Mouse (Mus musculus) midbrain, embryonic 12.5 days (tissue): ENCODE results near the gene Tsnax. TPM values are rescaled to one million over a fixed set of nuclear protein-coding genes. Genes with fewer than 3 reads are reported as not detected.

ENCODE experiments used
- ATAC-seq: fragments of 200-750 bp; cut with Nextera tagmentation; 2 replicates; pipeline ENCODE4 v1.8.0; 2017; ENCODE audit warnings: low read depth, moderate TSS enrichment, moderate library complexity; ENCODE audit not compliant: low FRiP score
- H3K27ac ChIP-seq: fragments of 300-500 bp; sonication (generic); replicated peaks from 2 replicates; pipeline ENCODE4 v1.5.1; 2016; ENCODE audit warnings: mild to moderate bottlenecking
- H3K27me3 ChIP-seq: fragments of 300-500 bp; sonication (generic); 2 replicates; pipeline ENCODE4 v1.6.1; 2016; ENCODE audit warnings: mild to moderate bottlenecking
- H3K36me3 ChIP-seq: fragments of 300-500 bp; sonication (generic); 2 replicates; pipeline ENCODE4 v1.6.1; 2016
- H3K4me1 ChIP-seq: fragments of 300-500 bp; sonication (generic); 2 replicates; pipeline ENCODE4 v1.6.1; 2016
- H3K4me2 ChIP-seq: fragments of 300-500 bp; sonication (generic); replicated peaks from 2 replicates; pipeline ENCODE4 v1.6.1; 2016; ENCODE audit warnings: mild to moderate bottlenecking, moderate library complexity
- H3K4me3 ChIP-seq: fragments of 300-500 bp; sonication (generic); 2 replicates; pipeline ENCODE4 v1.5.1; 2016; ENCODE audit warnings: mild to moderate bottlenecking
- H3K9ac ChIP-seq: fragments of 300-500 bp; sonication (generic); replicated peaks from 2 replicates; pipeline ENCODE4 v1.6.1; 2016; ENCODE audit warnings: mild to moderate bottlenecking, moderate library complexity
- H3K9me3 ChIP-seq: fragments of 300-500 bp; sonication (generic); 2 replicates; pipeline ENCODE4 v1.6.1; 2016; ENCODE audit warnings: mild to moderate bottlenecking
- WGBS: fragments of 180-500 bp; shearing (Covaris S2); methylation state at CpG from one replicate; pipeline ENCODE4 v1.1.7; 2016; 5-methylcytosine and 5-hydroxymethylcytosine counted together
- polyA plus RNA-seq: library from polyadenylated mRNA; unstranded; fragments of >200 nt; fragmentation: Nextera tagmentation; extraction: Ambion mirVana; gene quantifications from 2 replicates; pipeline ENCODE4 v1.2.1, GENCODE M21; 2016

Tsnax gene
- polyA plus RNA-seq, 1 experiment from 2014 or later = 146 TPM

- Histone ChIP-seq H3K27ac (no peak overlapping the region), H3K4me1 (no peaks in the 10 kb centered on the region), H3K9ac (no peak overlapping the region), H3K4me3 (no peak overlapping the region), H3K9me3 (0 out of 2 replicates have a peak, but pooled peaks cover 3% of the 10 kb centered on the region), H3K27me3 (peaks cover 12% of the 10 kb centered on the region; the same call in 1 of the 2 replicates), H3K36me3 (no peaks in the 10 kb centered on the region), H3K4me2 (no peak overlapping the region)
- ATAC-seq = no peak
- 90% methylated on average over 1 of the region's 1 CpGs for WGBS
These were observed 33.0 kb downstream of the Tsnax start for GRCm38 (mm10) chr8:125045760-125046159.

- Histone ChIP-seq H3K36me3 (no peaks in the 10 kb centered on the region), H3K4me1 (peaks cover 8% of the 10 kb centered on the region), H3K4me3 (no peak overlapping the region), H3K4me2 (no peak overlapping the region), H3K27ac (no peak overlapping the region), H3K27me3 (peaks cover 42% of the 10 kb centered on the region), H3K9me3 (0 out of 2 replicates have a peak, but pooled peaks cover 7% of the 10 kb centered on the region), H3K9ac (no peak overlapping the region)
- WGBS = 62% methylated on average over 5 of the region's 5 CpGs
- ATAC-seq = no peak
These were observed 36.4 kb downstream of the Tsnax start for GRCm38 (mm10) chr8:125049051-125049750.

GRCm38 (mm10) chr8:125049826-125050225 is 37.0 kb downstream of the Tsnax start:
- WGBS = 83% methylated on average over 6 of the region's 6 CpGs
- ATAC-seq = no peak
- no peak overlapping the region for H3K9ac ChIP-seq

GRCm38 (mm10) chr8:125052026-125052425 is 39.2 kb downstream of the Tsnax start:
- H3K36me3 ChIP-seq = no peaks in the 10 kb centered on the region
- WGBS = 43% methylated on average over 2 of the region's 2 CpGs

More at GRCm38 (mm10) chr8:125049826-125050225, 37.0 kb downstream of the Tsnax start:
- Histone ChIP-seq H3K4me2 (no peak overlapping the region), H3K4me1 (peaks cover 13% of the 10 kb centered on the region), H3K4me3 (no peak overlapping the region), H3K27me3 (peaks cover 48% of the 10 kb centered on the region), H3K36me3 (no peaks in the 10 kb centered on the region), H3K27ac (no peak overlapping the region), H3K9me3 (0 out of 2 replicates have a peak, but pooled peaks cover 7% of the 10 kb centered on the region)

GRCm38 (mm10) chr8:125053505-125054435 is 41.0 kb downstream of the Tsnax start, which contains the start of gene Disc1:
Gene Disc1 (plus strand): TSS chr8:125054195.
- Histone ChIP-seq H3K27ac (no peak within 1 kb of the TSS; the same call in 1 of the 2 replicates), H3K36me3 (no peaks in the 10 kb centered on the region), H3K4me1 (peaks cover 13% of the 10 kb centered on the region), H3K27me3 (peaks cover 59% of the 10 kb centered on the region), H3K9ac (peak within 1 kb of the TSS; percentile 50), H3K9me3 (0 out of 2 replicates have a peak, but pooled peaks cover 4% of the 10 kb centered on the region), H3K4me3 (peak within 1 kb of the TSS; percentile 53), H3K4me2 (peak within 1 kb of the TSS; percentile 82)
- no peak for ATAC-seq
- WGBS = 4% methylated on average over 52 of the region's 65 CpGs

More at GRCm38 (mm10) chr8:125052026-125052425, 39.2 kb downstream of the Tsnax start:
- 0 out of 2 replicates have a peak, but pooled peaks cover 4% of the 10 kb centered on the region for H3K9me3 ChIP-seq
- ATAC-seq = no peak
- H3K4me3 ChIP-seq = no peak overlapping the region
- no peak overlapping the region for H3K4me2 ChIP-seq
- no peak overlapping the region for H3K27ac ChIP-seq
- no peak overlapping the region for H3K9ac ChIP-seq
- H3K27me3 ChIP-seq = peaks cover 59% of the 10 kb centered on the region
- peaks cover 13% of the 10 kb centered on the region for H3K4me1 ChIP-seq

GRCm38 (mm10) chr8:125054436-125054810 is 41.6 kb downstream of the Tsnax start:
- 0 out of 2 replicates have a peak, but pooled peaks cover 4% of the 10 kb centered on the region for H3K9me3 ChIP-seq
- H3K9ac ChIP-seq = peak overlapping the region; percentile 50
- H3K36me3 ChIP-seq = no peaks in the 10 kb centered on the region
- H3K27ac ChIP-seq = no peak overlapping the region
- ATAC-seq = 0 out of 2 replicates have a peak, but pooled peaks have one; percentile 34
- WGBS = under 1% methylated on average over 38 of the region's 38 CpGs
- H3K4me1 ChIP-seq = peaks cover 13% of the 10 kb centered on the region
- peak overlapping the region; percentile 53 for H3K4me3 ChIP-seq
- H3K4me2 ChIP-seq = peak overlapping the region; percentile 82
- H3K27me3 ChIP-seq = peaks cover 59% of the 10 kb centered on the region

GRCm38 (mm10) chr8:125060904-125061303 is 48.1 kb downstream of the Tsnax start:
- no peak overlapping the region for H3K27ac ChIP-seq
- no peak overlapping the region for H3K4me3 ChIP-seq
- no peak for ATAC-seq
- peaks cover under 1% of the 10 kb centered on the region; the same call in 1 of the 2 replicates for H3K27me3 ChIP-seq
- no peaks in the 10 kb centered on the region for H3K36me3 ChIP-seq
- H3K4me2 ChIP-seq = no peak overlapping the region
- no peak overlapping the region for H3K9ac ChIP-seq
- 84% methylated on average over 8 of the region's 8 CpGs for WGBS
- no peaks in the 10 kb centered on the region for H3K9me3 ChIP-seq
- no peaks in the 10 kb centered on the region for H3K4me1 ChIP-seq

GRCm38 (mm10) chr8:125065596-125065995 is 52.8 kb downstream of the Tsnax start:
- no peak overlapping the region for H3K9ac ChIP-seq
- no peaks in the 10 kb centered on the region for H3K9me3 ChIP-seq
- no peaks in the 10 kb centered on the region for H3K36me3 ChIP-seq
- ATAC-seq = no peak
- H3K4me1 ChIP-seq = 0 out of 2 replicates have a peak, but pooled peaks cover 3% of the 10 kb centered on the region
- WGBS = 92% methylated on average over 6 of the region's 6 CpGs
- H3K27ac ChIP-seq = no peak overlapping the region
- no peak overlapping the region for H3K4me3 ChIP-seq
- no peak overlapping the region for H3K4me2 ChIP-seq
- no peaks in the 10 kb centered on the region for H3K27me3 ChIP-seq

- H3K36me3 ChIP-seq = no peaks in the 10 kb centered on the region
- H3K27me3 ChIP-seq = no peaks in the 10 kb centered on the region
- ATAC-seq = no peak
- H3K27ac ChIP-seq = 0 out of 2 replicates have a peak overlapping the region, but pooled peaks have one; percentile 15
- 0 out of 2 replicates have a peak, but pooled peaks cover 3% of the 10 kb centered on the region for H3K4me1 ChIP-seq
- H3K9me3 ChIP-seq = no peaks in the 10 kb centered on the region
- WGBS = 45% methylated on average over 12 of the region's 12 CpGs
- H3K9ac ChIP-seq = no peak overlapping the region
- H3K4me2 ChIP-seq = no peak overlapping the region
- H3K4me3 ChIP-seq = no peak overlapping the region
These were observed 54.3 kb downstream of the Tsnax start for GRCm38 (mm10) chr8:125066913-125067595.

GRCm38 (mm10) chr8:125067596-125067960 is 54.8 kb downstream of the Tsnax start:
- ATAC-seq = no peak
- H3K4me3 ChIP-seq = no peak overlapping the region
- H3K9ac ChIP-seq = no peak overlapping the region
- H3K4me2 ChIP-seq = no peak overlapping the region
- H3K27ac ChIP-seq = no peak overlapping the region; the same call in 1 of the 2 replicates
- H3K36me3 ChIP-seq = no peaks in the 10 kb centered on the region
- H3K27me3 ChIP-seq = no peaks in the 10 kb centered on the region
- H3K4me1 ChIP-seq = 0 out of 2 replicates have a peak, but pooled peaks cover 3% of the 10 kb centered on the region
- WGBS = 81% methylated on average over 9 of the region's 9 CpGs
- H3K9me3 ChIP-seq = no peaks in the 10 kb centered on the region

- no peaks in the 10 kb centered on the region for H3K36me3 ChIP-seq
- H3K27ac ChIP-seq = no peak overlapping the region; the same call in 1 of the 2 replicates
- 88% methylated on average over 6 of the region's 6 CpGs for WGBS
- no peak overlapping the region for H3K4me2 ChIP-seq
- 0 out of 2 replicates have a peak, but pooled peaks cover 3% of the 10 kb centered on the region for H3K4me1 ChIP-seq
- H3K27me3 ChIP-seq = no peaks in the 10 kb centered on the region
- no peak overlapping the region for H3K4me3 ChIP-seq
- no peak overlapping the region for H3K9ac ChIP-seq
- H3K9me3 ChIP-seq = no peaks in the 10 kb centered on the region
- ATAC-seq = no peak
These were observed 55.5 kb downstream of the Tsnax start for GRCm38 (mm10) chr8:125068146-125068905.
